Mouse (Mus musculus): ENCODE measurements around the gene Pced1b. TPM values are rescaled to one million over a fixed set of nuclear protein-coding genes. Genes with fewer than 3 reads are reported as not detected.

The Pced1b gene
- polyA plus RNA-seq, 1 experiment from 2014 or later: 3.6 TPM

- 86% methylated on average over 21 of the region's 21 CpGs for WGBS
- H3K4me2 ChIP-seq (replicated peaks): no peak overlapping the region
- no peaks in the 10 kb centered on the region for H3K4me1 ChIP-seq
- no peak overlapping the region for H3K9ac ChIP-seq
- H3K9me3 ChIP-seq: no peaks in the 10 kb centered on the region
- H3K27ac ChIP-seq: no peak overlapping the region
- no peak for ATAC-seq (ENCODE audit: low FRiP score, low read depth)
- no peaks in the 10 kb centered on the region for H3K36me3 ChIP-seq
- H3K4me3 ChIP-seq: no peak overlapping the region
- H3K27me3 ChIP-seq (replicated peaks): no peaks in the 10 kb centered on the region
Measured at GRCm38 (mm10) chr15:97291291-97292050, 44.6 kb downstream of the Pced1b start.

- no peak for ATAC-seq (ENCODE audit: low FRiP score, low read depth)
Measured at GRCm38 (mm10) chr15:97307935-97308334, 61.0 kb downstream of the Pced1b start.

GRCm38 (mm10) chr15:97309533-97309932, 62.6 kb downstream of the Pced1b start:
- no peaks in the 10 kb centered on the region for H3K4me1 ChIP-seq
- H3K4me3 ChIP-seq: no peak overlapping the region
- no peaks in the 10 kb centered on the region for H3K27me3 ChIP-seq (replicated peaks)
- H3K9ac ChIP-seq: no peak overlapping the region
- H3K36me3 ChIP-seq: no peaks in the 10 kb centered on the region
- no peak for ATAC-seq (ENCODE audit: low FRiP score, low read depth)
- no peaks in the 10 kb centered on the region for H3K9me3 ChIP-seq
- no peak overlapping the region for H3K4me2 ChIP-seq (replicated peaks)
- 93% methylated on average over 2 of the region's 2 CpGs for WGBS
- H3K27ac ChIP-seq: no peak overlapping the region

More at GRCm38 (mm10) chr15:97307935-97308334, 61.0 kb downstream of the Pced1b start:
- Histone ChIP-seq H3K4me3 (no peak overlapping the region), H3K27ac (no peak overlapping the region), H3K9me3 (no peaks in the 10 kb centered on the region), H3K4me1 (no peaks in the 10 kb centered on the region), H3K9ac (no peak overlapping the region), H3K4me2 (replicated peaks) (no peak overlapping the region), H3K36me3 (no peaks in the 10 kb centered on the region), H3K27me3 (replicated peaks) (no peaks in the 10 kb centered on the region)
- WGBS: 53% methylated on average over 9 of the region's 9 CpGs

GRCm38 (mm10) chr15:97310251-97310650, 63.3 kb downstream of the Pced1b start:
- 88% methylated on average over 9 of the region's 9 CpGs for WGBS
- no peaks in the 10 kb centered on the region for H3K36me3 ChIP-seq
- no peak overlapping the region for H3K4me3 ChIP-seq
- H3K9me3 ChIP-seq: no peaks in the 10 kb centered on the region
- no peak overlapping the region for H3K9ac ChIP-seq
- no peaks in the 10 kb centered on the region for H3K27me3 ChIP-seq (replicated peaks)
- ATAC-seq (ENCODE audit: low FRiP score, low read depth): no peak
- H3K4me1 ChIP-seq: no peaks in the 10 kb centered on the region
- no peak overlapping the region for H3K27ac ChIP-seq
- H3K4me2 ChIP-seq (replicated peaks): no peak overlapping the region

- Histone ChIP-seq H3K27ac (no peak overlapping the region), H3K36me3 (no peaks in the 10 kb centered on the region), H3K4me3 (no peak overlapping the region), H3K4me1 (no peaks in the 10 kb centered on the region), H3K27me3 (replicated peaks) (no peaks in the 10 kb centered on the region), H3K4me2 (replicated peaks) (no peak overlapping the region), H3K9ac (no peak overlapping the region), H3K9me3 (no peaks in the 10 kb centered on the region)
- WGBS: 83% methylated on average over 7 of the region's 7 CpGs
- no peak for ATAC-seq (ENCODE audit: low FRiP score, low read depth)
Measured at GRCm38 (mm10) chr15:97311211-97311610, 64.3 kb downstream of the Pced1b start.

- ATAC-seq (ENCODE audit: low FRiP score, low read depth): no peak
- Histone ChIP-seq H3K36me3 (no peaks in the 10 kb centered on the region), H3K9me3 (no peaks in the 10 kb centered on the region), H3K9ac (no peak overlapping the region), H3K27me3 (replicated peaks) (no peaks in the 10 kb centered on the region), H3K4me2 (replicated peaks) (no peak overlapping the region), H3K4me1 (no peaks in the 10 kb centered on the region), H3K4me3 (no peak overlapping the region), H3K27ac (no peak overlapping the region)
- 90% methylated on average over 8 of the region's 8 CpGs for WGBS
Measured at GRCm38 (mm10) chr15:97311937-97312336, 65.0 kb downstream of the Pced1b start.

- Histone ChIP-seq H3K27me3 (replicated peaks) (no peaks in the 10 kb centered on the region), H3K4me3 (no peak overlapping the region), H3K27ac (no peak overlapping the region), H3K4me2 (replicated peaks) (no peak overlapping the region), H3K9me3 (no peaks in the 10 kb centered on the region), H3K4me1 (no peaks in the 10 kb centered on the region), H3K36me3 (no peaks in the 10 kb centered on the region), H3K9ac (no peak overlapping the region)
- WGBS: 73% methylated on average over 14 of the region's 14 CpGs
- ATAC-seq (ENCODE audit: low FRiP score, low read depth): no peak
Measured at GRCm38 (mm10) chr15:97314720-97315421, 68.0 kb downstream of the Pced1b start.

- Histone ChIP-seq H3K4me3 (no peak overlapping the region), H3K36me3 (no peaks in the 10 kb centered on the region), H3K4me2 (replicated peaks) (no peak overlapping the region), H3K27me3 (replicated peaks) (no peaks in the 10 kb centered on the region), H3K9ac (no peak overlapping the region), H3K9me3 (no peaks in the 10 kb centered on the region), H3K4me1 (no peaks in the 10 kb centered on the region), H3K27ac (no peak overlapping the region)
- 91% methylated on average over 9 of the region's 9 CpGs for WGBS
- ATAC-seq (ENCODE audit: low FRiP score, low read depth): no peak
Measured at GRCm38 (mm10) chr15:97315422-97315757, 68.5 kb downstream of the Pced1b start.

- no peaks in the 10 kb centered on the region for H3K27me3 ChIP-seq (replicated peaks)
- no peak overlapping the region for H3K4me2 ChIP-seq (replicated peaks)
- H3K27ac ChIP-seq: no peak overlapping the region
- no peak overlapping the region for H3K4me3 ChIP-seq
- WGBS: 92% methylated on average over 21 of the region's 21 CpGs
- no peak overlapping the region for H3K9ac ChIP-seq
- no peaks in the 10 kb centered on the region for H3K36me3 ChIP-seq
- H3K4me1 ChIP-seq: no peaks in the 10 kb centered on the region
- no peak for ATAC-seq (ENCODE audit: low FRiP score, low read depth)
- no peaks in the 10 kb centered on the region for H3K9me3 ChIP-seq
Measured at GRCm38 (mm10) chr15:97318365-97319001, 71.6 kb downstream of the Pced1b start.

- H3K4me1 ChIP-seq: no peaks in the 10 kb centered on the region
- H3K36me3 ChIP-seq: no peaks in the 10 kb centered on the region
- H3K27me3 ChIP-seq (replicated peaks): no peaks in the 10 kb centered on the region
- H3K4me2 ChIP-seq (replicated peaks): no peak overlapping the region
- H3K9ac ChIP-seq: no peak overlapping the region
- no peak for ATAC-seq (ENCODE audit: low FRiP score, low read depth)
- no peak overlapping the region for H3K4me3 ChIP-seq
- 86% methylated on average over 5 of the region's 5 CpGs for WGBS
- H3K9me3 ChIP-seq: no peaks in the 10 kb centered on the region
- H3K27ac ChIP-seq: no peak overlapping the region
Measured at GRCm38 (mm10) chr15:97322821-97323220, 75.9 kb downstream of the Pced1b start.

- Histone ChIP-seq H3K27me3 (replicated peaks) (no peaks in the 10 kb centered on the region), H3K27ac (no peak overlapping the region), H3K9me3 (no peaks in the 10 kb centered on the region), H3K4me2 (replicated peaks) (no peak overlapping the region), H3K9ac (no peak overlapping the region), H3K4me3 (no peak overlapping the region), H3K36me3 (no peaks in the 10 kb centered on the region), H3K4me1 (no peaks in the 10 kb centered on the region)
- 74% methylated on average over 24 of the region's 24 CpGs for WGBS
- ATAC-seq (ENCODE audit: low FRiP score, low read depth): no peak
Measured at GRCm38 (mm10) chr15:97323466-97323865, 76.6 kb downstream of the Pced1b start.

- Histone ChIP-seq H3K9me3 (no peaks in the 10 kb centered on the region), H3K4me2 (replicated peaks) (no peak overlapping the region), H3K36me3 (no peaks in the 10 kb centered on the region), H3K4me3 (no peak overlapping the region), H3K4me1 (no peaks in the 10 kb centered on the region), H3K27ac (no peak overlapping the region), H3K9ac (no peak overlapping the region), H3K27me3 (replicated peaks) (no peaks in the 10 kb centered on the region)
- WGBS: 76% methylated on average over 9 of the region's 9 CpGs
- ATAC-seq (ENCODE audit: low FRiP score, low read depth): no peak
Measured at GRCm38 (mm10) chr15:97324311-97324710, 77.4 kb downstream of the Pced1b start.

All from neural tube, embryonic 12.5 days (tissue).